Mouse (Mus musculus): ENCODE measurements at regions not wholly inside any gene's neighbourhood (a gene's known extent, or its start where the extent isn't known, plus 50 kb on each side); places are given as distances from the start of the nearest gene placed in this dataset.

DNA sequence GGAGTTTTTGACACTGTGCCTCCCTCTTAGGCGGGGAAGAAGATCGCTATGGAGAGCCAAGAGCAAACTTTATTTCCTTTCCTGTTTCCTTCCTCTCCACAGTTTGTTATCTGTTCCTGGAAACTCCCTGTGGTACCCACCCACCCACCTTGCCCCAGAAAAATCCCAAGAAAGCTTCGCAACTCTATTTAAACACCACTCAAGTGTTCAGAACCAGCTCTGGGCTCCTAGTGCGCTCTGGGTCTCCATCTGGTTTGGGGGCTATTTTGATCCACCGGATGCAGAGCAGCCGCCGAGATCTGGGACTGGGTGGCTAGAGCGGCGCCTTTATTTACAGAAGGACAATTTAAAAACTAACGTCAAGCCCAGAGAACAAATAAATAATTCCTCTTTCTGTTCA lies 158.6 kb downstream of the Trim29 start:
- no peak for DNase-seq

DNA sequence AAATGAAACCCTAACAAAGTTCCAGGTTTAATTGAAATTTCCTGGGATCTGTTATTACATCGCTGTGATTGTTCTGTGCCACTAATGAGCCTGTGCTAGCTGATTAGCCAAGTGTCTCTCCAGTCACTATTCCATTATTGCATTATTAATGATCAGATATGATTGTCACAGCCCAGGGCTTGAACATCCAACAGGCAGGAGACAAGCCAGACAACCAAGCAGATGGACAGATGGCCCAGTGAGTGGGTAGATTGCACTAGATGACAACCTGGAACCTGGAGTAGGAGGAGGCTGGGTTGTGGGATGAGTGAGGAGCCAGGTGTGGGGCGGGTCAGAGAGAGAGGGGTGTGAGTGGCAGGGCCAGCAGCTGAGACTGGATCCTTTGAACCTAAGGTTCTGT lies 161.6 kb downstream of the Trim29 start:
- DNase-seq, result no peak

DNA sequence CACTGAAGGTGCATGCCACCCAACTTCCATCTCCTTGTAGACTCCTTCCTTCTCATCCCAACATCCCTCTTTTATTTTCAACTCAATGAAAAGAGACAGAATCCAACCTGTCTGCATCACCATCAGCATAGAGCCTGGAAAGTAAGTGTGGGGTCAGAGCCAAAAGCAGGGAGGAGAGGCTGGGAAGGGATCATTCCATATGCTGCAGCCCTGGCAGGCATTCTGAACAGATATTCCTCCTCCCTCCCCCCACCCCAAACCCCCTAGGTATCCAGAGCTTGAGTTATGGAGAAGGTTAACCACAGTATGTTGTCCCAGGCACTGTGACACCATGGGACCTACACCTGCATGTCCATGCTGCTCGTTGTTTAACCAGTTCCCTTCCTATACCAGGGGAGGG lies 162.5 kb downstream of the Trim29 start:
- no peak for DNase-seq

DNA sequence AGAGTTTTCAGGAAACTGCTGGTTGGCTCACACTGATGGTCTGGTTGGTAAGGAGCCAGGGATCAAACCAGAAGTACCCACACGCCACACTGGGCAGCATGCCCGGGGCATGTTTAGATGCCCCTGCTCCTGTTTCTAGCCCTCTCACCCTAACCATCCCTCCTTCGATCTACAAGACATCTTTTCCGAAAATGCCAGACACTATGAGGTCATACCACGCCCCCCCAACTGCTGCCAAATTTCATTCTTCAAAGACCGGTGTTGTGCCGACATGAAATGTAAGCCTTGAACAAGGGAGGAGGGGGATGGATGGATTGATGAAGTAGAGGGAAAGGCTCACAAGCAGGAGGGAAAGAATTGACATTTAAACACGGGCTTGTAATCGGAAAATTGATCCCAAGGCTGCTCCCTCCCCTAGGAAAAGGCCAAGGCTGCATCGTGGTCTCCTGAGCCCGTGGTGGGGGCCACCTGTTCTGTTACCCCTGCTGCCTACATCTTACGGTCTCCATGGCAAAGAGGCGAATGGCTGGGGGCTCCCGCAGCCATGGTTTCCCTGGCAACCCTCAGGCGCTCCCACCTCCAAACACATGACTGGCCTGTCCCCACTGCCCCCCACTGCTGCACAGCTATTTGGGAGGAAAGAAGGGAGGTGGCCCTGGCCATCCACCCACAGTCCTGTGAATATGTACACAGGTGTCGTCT lies 163.1 kb downstream of the Trim29 start:
- no peak for DNase-seq

DNA sequence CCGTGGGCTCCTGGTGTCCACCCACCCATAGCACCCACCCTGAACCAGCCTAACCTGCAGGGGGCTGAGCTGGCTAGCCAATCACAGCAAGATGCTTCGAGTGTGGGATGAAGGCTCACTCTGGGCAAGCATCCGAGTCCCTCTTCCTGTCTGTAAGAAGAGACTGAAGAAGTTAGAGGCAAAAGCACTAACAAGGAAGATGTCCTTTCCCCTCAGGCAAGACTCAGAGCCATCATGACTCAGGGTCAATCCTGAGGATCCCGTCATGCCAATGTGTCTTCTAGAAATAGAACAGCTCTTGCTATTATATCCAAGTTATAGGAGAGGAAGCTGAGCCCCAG lies 163.6 kb downstream of the Trim29 start:
- DNase-seq, result no peak

DNA sequence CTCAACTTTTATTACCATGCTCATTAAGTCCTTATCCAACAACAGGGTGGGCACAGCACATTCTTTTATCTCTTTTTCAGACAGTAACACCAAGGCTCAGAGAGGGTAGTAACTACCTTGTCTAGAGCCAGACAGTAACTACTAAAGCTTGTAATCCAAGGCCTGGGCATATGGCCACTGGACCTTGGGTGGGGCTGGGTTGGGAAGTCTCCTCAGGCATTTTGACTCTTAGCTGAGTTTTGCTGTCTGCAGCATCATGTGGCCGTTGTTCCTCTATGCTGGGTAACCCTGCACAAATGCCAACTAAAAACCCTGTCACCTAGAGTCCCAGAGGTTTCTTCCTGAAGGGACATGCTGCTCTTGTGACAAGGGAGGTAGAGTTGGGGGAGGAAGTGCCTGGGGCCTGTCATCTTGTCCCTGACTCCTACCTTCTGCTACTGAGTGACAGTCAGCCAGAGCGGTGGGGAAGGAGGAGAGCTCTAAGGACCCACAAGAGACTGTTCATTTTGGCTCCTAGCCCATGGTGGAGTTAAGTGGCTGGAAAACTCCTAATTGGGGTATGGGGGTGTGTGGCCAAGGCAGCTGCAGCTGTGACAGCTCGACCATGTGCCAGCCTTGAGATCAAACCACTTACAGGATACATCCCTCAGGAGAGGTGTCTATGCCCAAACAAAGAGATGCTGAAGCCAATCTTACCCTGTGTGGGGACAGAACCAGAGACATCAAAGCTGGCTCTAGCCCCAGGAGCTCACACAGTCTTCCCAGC lies 170.4 kb downstream of the Trim29 start:
- no peak for DNase-seq

DNA sequence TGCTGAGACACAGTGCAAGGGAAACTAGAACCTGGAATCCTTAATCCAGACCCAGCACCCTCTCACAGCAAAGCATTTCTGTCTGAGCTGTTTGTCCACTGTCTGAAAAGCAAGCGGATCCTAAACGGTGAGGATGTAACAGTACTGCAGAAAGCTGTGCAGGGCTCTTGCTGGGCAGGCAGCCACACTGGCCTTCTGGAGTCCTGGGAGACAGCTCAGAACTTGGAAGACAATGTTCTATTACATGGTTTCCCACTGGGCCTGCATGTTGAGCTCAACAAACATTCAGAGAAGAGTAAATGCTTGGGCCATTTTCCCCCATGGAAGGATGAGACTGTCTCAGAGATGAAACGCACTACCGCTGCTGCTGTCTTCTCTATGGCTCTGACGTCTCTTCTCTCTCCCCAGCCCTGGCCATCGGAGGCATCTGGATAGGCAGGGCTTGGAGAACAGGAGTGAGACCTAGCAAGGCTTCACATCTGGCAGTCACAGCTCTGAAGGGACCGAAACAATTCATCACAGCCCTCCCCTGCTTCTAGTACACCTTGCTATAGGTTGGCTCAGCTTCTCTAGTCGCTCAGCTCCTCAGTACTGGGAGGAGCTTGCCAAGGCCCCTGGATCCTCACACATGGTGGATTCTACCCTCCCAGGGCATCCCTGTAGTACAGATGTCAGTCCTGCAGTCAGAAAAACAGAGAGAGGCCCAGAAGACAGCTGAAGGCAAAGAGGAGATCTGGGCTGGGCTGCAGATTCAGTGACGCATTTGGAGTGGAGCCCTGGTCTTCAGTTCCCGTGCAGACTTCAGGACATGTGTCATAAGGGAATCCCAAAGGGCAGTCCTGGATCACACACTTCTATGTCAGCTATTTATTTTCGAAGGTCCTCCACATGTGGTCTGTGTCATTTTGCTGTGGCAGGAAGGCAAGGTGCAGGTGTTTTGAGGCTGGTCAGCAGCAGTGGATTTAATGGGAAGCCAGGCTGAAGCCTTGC lies 171.7 kb downstream of the Trim29 start:
- peak; percentile 81 for DNase-seq

DNA sequence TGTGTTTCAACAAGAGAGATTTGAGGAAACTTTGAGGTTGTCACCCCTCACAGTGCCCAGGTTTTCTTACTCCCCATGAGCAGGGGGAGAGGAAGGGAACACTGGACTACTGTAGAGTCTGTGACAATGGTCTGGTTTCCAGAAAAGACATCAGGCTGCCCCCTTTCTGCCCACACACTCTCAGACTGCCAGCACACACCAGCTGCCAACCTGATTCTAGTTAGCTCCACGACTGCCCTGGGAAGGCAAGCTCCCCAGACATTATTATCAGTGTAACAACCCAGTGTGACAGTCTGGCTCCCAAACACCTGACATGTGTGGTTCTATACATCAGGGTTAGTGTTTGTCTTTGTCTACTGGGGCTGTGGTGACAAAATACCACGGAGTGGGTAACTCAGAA lies 172.5 kb downstream of the Trim29 start:
- peak; percentile 59 for DNase-seq

DNA sequence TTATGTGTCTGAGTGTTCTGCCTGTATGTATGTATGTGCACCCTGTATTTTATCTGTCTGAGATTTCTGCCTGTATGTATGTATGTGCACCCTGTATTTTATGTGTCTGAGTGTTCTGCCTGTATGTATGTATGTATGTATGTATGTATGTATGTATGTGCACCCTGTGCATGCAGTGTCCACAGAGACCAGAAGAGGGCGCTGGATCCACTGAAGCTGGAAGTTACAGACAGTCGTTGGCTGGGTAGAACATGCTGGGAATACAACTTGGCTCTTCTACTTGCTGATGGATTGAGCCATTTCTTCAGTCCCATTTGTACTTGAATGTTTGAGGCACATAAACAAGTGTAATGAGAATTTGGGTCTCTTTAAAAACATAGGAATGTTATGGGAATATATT lies 173.3 kb downstream of the Trim29 start:
- DNase-seq, result no peak

DNA sequence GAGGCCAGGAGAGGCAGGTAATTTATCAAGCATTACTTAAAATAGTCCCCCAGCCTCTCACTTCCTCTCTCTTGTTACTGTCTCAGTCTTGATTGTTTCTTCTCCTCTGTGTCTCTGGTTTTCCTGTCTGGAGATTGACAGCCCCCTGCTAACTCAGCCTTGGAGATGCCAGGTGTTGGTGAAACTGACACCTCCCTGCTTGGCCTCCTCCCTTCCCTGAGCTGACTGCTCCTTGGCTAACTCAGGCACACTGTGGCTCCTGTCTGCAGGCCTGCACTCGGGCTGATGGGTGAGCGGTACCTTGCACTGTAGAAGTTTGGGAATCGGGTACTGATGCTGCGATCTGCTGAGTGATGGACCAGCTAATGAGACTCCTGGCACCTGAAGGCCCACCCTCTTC lies 176.1 kb downstream of the Trim29 start:
- no peak for DNase-seq

DNA sequence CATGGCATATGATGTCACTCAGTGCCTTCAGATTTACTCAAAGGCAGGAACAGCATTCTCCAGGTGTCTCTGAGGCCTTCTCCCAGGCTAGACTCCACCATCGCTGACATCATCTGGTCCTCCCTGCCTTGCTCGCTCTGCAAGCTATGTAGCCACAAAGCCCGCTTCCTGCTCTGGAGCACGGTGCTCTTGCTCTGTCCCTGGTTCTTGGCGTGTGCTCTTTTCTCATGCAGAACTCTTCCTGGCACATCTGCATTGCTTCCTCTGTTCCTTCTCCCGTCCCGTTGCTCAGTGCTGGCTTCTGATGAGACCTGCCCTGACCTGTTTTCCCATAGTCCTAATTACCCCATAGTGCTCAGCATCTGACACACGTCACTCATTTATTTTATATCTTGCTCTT lies 178.6 kb downstream of the Trim29 start:
- no peak for DNase-seq

DNA sequence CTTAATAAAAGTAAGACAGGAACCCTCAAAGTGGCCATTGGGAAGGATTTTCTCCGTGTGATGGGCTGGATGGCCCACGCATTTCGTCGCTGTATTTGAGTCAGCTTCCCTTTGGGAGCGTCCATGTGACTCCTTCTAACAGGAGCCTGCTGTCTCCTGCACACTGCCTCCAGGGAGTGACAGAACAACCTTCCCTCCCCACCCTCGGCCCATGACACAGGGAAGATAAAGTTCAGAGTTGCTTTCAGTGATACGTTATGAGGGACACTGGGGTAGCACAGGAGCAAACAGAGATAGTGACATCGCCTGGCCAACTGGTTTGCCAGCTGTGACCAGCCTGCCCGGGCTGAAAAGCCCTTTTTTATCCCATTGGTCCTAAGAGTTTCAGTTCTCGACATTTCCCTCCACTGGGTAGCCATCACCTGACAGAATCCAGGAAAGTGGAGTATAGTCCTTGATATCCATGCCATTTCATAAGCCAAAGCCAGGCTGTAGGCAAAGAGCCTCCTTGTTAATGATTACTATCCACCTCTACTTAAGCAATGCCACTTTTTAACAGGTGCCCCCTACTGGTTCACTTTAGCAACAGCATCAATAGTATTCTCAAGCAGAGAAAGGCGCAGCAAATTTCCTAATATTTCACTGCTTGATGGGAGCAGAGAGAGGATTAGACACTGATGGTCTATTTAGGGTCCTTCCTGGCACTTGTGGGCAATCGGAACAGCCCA lies 180.5 kb downstream of the Trim29 start:
- DNase-seq, result no peak

DNA sequence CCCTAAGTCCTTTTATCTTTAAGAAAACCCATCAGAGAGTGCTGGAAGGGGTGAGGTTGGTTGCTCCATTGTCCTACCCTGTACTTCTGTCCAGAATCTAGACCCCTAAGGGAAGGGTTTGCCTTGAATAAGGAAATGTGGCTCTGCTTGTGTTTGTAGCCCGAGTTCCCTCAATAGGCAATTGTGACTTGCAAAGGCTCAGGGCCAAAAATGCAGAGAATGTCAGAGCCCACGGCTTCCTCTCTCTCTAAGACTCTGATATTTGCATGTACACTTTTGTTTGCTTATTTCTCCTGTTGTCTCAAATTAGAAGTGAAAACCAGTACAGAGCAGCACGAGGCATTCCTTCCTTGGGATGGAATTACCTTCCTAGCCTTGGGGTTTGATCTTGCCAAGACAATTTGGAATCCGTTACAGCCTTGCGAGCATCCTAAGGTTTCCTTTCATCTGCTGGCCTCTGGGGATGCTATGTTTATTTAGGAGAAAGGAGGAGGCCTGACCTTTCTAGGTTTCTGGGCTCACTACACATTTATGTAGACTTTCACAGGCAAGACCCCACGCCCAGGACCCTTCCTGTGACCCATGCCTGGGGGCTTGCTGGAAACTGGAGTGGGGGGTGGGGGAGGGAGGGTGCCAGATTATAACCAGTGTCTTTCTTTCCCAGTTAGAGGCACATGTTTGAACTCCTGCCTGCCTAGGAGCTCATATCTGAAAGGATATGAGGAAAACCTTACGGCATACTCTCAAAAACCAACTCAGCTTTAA lies 181.8 kb downstream of the Trim29 start:
- no peak for DNase-seq

DNA sequence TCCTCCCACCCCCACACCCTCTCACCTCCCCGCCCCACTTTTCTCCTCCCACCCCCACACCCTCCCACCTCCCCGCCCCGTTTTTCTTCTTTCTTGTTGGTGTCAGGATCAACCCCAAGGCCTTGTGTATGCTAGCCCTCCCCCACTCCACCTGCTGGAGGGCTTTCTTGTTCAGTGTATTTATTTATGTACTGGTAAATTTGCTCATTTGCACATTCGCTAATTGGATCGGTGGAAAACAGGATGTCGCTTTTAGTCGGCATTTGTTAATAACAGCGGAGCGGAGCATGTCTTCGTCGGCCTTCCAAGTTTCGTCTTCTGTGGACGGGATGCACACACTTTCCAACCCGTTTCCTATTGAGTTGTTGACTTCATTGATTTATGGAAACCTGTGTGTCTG lies 187.9 kb downstream of the Trim29 start:
- DNase-seq, result no peak

DNA sequence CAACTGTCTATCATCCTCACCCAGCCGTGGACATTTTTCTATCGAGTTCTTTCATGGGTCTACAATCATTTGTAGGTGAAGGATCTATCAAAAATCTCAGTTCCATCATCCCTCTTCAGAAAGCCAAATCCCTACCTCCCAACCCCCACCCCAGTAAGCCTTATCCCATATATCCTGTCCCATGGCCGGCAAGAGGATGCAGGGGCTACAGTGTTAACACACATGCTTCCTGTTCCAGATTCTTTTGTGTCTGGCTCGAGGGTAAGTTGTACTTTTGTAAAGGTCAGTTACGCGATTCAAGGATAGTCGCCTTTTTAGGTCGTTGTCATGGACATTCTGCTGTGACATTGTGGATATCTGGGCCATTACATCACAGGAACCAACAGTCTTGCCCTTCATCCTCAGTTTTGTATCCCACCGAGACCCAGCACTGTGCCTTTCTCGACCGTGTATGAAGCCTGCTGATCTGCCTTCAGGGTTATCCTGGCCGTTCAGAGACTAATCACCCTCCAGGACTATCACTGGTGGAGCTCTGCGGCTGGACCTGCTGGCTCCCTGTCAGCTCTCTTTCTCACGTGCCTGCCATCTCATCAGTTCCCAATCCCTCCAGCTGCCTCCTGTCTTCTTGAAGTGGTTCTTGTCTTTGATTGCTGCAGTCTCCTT lies 193.8 kb downstream of the Trim29 start:
- DNase-seq, result no peak

DNA sequence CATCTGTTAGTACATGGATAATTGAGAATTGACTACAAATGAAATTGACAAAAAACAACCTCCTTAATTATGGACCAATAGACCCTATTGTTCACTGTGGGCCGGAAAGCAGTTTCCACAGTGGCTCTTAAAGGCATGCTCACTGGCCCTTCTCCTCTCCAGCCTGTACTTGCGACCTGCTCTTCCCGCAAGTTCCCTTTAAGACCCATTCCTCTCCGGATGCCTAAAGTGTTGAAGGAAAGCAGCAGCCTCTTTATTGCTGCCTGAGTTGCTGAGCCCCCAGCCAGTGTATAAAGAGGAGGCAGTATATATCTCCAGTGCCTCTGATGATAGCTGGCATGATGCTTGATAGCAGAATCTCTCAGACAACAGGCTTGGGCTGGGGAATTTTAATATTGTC lies 195.2 kb downstream of the Trim29 start:
- DNase-seq, result no peak

DNA sequence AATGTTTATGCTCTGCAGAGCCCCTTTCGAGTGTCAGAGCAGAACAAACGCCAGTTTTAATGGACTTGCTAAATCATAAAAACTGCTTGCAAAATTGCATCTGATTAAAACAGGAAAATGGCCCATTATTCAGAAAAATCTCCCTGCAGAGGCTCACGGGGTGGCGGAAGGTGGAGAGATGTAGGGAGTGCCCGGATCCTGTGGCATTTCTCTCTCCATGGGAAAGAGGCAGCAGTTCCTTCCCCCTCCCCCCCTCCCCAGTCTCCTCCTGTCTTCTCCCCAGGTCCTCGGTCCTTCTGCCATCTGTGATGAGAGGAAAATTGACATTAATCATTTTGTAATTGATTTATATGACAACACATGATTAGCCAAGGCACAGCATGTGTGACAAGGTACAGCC lies 195.6 kb downstream of the Trim29 start:
- no peak for DNase-seq

DNA sequence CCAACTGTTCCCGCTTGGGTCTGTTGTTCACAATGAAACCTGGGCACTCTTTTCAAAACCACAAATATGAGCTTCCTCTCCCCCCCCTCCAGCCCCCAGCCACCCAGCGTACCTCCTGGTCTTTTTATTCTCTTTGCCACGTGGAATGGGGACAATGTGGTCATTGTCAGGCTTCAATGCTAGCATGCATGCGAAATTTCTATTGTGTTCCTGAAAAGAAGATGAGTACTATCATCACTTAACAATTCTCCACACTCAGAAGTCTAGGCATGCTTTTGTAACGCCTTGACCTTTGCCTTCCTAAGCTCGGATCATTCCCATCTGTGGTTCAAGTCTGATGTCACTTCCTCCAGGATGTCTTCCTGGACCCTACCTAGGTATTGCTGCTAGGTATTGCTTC lies 202.2 kb downstream of the Trim29 start:
- DNase-seq, result no peak

DNA sequence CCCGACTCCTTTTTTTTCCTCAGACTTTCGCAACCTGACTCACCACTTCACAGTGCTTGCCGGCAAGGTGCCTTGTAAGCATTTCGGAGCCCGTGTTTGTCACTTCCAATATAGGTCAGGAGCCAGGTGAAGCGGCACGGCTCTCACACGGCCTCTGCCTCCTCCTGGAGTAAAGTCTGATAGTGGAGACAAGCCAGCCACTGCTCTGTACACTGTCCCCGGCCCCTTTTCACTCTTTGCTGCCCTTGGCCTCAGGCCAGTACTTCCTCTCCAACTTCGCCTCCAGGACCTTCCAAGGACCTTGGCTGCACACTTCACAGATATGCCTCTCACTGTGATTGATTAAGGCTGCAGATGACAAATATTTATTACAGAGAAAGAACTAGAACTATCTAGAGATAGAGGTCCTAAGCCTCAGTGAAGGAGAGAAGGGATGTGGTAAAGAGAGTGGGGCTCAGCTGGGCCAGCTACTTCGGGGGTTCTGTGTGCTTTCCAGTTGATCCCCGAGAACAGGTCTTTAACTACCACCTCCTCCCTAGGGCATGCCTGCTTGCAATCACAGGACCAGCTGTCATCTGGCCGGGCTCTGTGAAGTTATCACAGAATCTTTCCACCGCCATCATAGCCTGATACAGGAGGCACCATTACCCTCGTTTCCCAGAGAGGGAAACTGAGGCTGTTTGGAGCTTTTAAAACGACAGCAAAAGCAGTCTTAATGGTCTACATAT lies 204.2 kb downstream of the Trim29 start:
- DNase-seq, result no peak

DNA sequence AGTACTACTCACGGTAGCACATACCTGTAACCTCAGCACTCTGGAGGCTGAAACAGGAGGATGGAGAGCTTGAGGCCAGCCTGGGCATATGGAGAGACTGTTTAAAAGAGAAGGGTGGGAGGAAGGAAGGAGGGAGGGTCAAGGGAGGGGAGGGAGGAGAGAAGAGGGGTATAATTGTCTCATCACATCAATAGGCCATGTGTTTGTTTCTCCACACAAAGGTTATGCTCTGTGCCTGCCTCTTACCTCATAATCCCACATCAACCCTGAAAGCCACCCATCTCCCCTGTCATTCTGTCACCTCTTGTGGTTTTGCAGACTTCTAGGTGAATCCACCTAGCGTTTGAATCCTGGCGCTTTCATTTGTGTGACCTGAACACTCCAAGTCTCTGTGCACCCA lies 210.3 kb downstream of the Trim29 start:
- peak; percentile 62 for DNase-seq
